ENCODE assay signal across 17 mouse cellular contexts in genomic region chr19:35949888-35950287, GRCm38 (mm10).
DNase-seq lines count a peak whose midpoint lies in the region; ATAC-seq and TF ChIP-seq lines count a peak whose summit lies in the region.
"Had no signal": no experiment of that assay in that cellular context is flagged by ENCODE, and none has a peak within 500 bp of the region (broad histone marks: within the 10 kb centered on the region; RNA-seq: fewer than 3 reads in every experiment).

No protein-coding gene starts in this region.

- no peak overlapping the region for H3K4me3 ChIP-seq in hindbrain, embryonic 14.5 days (replicated peaks; ENCODE audit: low read length)
- H3K4me3 ChIP-seq in hindbrain, embryonic 11.5 days (ENCODE audit: low read depth, low read length): no peak overlapping the region
- no peak overlapping the region for H3K4me3 ChIP-seq in lung, embryonic 14.5 days (ENCODE audit: low read depth, low read length)
- no peak overlapping the region for H3K4me3 ChIP-seq in forebrain, embryonic 15.5 days
- H3K4me3 ChIP-seq: embryonic facial prominence, embryonic 15.5 days; left cerebral cortex, adult 2 months; limb, embryonic 10.5 days had no signal

- H3K9me3 ChIP-seq in hindbrain, embryonic 14.5 days (ENCODE audit: control insufficient read depth, low read length): no peaks in the 10 kb centered on the region
- no peaks in the 10 kb centered on the region for H3K9me3 ChIP-seq in hindbrain, embryonic 11.5 days (ENCODE audit: control insufficient read depth, low read length)
- no peaks in the 10 kb centered on the region for H3K9me3 ChIP-seq in lung, embryonic 14.5 days (ENCODE audit: low read depth, low read length)
- no peaks in the 10 kb centered on the region for H3K9me3 ChIP-seq in forebrain, embryonic 15.5 days
- H3K9me3 ChIP-seq: embryonic facial prominence, embryonic 15.5 days; limb, embryonic 10.5 days had no signal

- H3K27ac ChIP-seq in hindbrain, embryonic 14.5 days: no peak overlapping the region
- H3K27ac ChIP-seq in hindbrain, embryonic 11.5 days (ENCODE audit: low read depth, low read length): no peak overlapping the region
- H3K27ac ChIP-seq in lung, embryonic 14.5 days (ENCODE audit: low read depth): no peak overlapping the region
- no peak overlapping the region for H3K27ac ChIP-seq in forebrain, embryonic 15.5 days (replicated peaks)
- H3K27ac ChIP-seq: embryonic facial prominence, embryonic 15.5 days; kidney, postnatal 0 days; left cerebral cortex, adult 2 months; limb, embryonic 10.5 days had no signal

- H3K36me3 ChIP-seq in hindbrain, embryonic 14.5 days (replicated peaks; ENCODE audit: control insufficient read depth, insufficient read depth): no peaks in the 10 kb centered on the region
- H3K36me3 ChIP-seq in hindbrain, embryonic 11.5 days (ENCODE audit: control insufficient read depth, insufficient read depth, low read length): no peaks in the 10 kb centered on the region
- H3K36me3 ChIP-seq in lung, embryonic 14.5 days (ENCODE audit: insufficient read depth): no peaks in the 10 kb centered on the region
- no peaks in the 10 kb centered on the region for H3K36me3 ChIP-seq in forebrain, embryonic 15.5 days
- H3K36me3 ChIP-seq: embryonic facial prominence, embryonic 15.5 days; limb, embryonic 10.5 days had no signal

- whole genome bisulfite sequencing in hindbrain, embryonic 14.5 days: 61% methylated on average over 1 of the region's 1 CpGs
- 77% methylated on average over 1 of the region's 1 CpGs for WGBS in hindbrain, embryonic 11.5 days
- 24% methylated on average over 1 of the region's 1 CpGs for WGBS in lung, embryonic 14.5 days
- 21% methylated on average over 1 of the region's 1 CpGs for WGBS in forebrain, embryonic 15.5 days

- H3K9ac ChIP-seq in hindbrain, embryonic 14.5 days: no peak overlapping the region
- H3K9ac ChIP-seq in hindbrain, embryonic 11.5 days (ENCODE audit: low read depth, low read length): no peak overlapping the region
- no peak overlapping the region for H3K9ac ChIP-seq in lung, embryonic 14.5 days
- no peak overlapping the region for H3K9ac ChIP-seq in forebrain, embryonic 15.5 days (replicated peaks)
- H3K9ac ChIP-seq: embryonic facial prominence, embryonic 15.5 days; liver, postnatal 0 days had no signal

- H3K4me2 ChIP-seq in hindbrain, embryonic 14.5 days (replicated peaks): no peak overlapping the region
- no peak overlapping the region for H3K4me2 ChIP-seq in hindbrain, embryonic 11.5 days (replicated peaks; ENCODE audit: low read depth, low read length)
- H3K4me2 ChIP-seq in lung, embryonic 14.5 days: no peak overlapping the region
- no peak overlapping the region for H3K4me2 ChIP-seq in forebrain, embryonic 15.5 days (replicated peaks)
- H3K4me2 ChIP-seq: embryonic facial prominence, embryonic 15.5 days had no signal

- peak; percentile 32 for DNase-seq in hindbrain, embryonic 14.5 days (ENCODE audit: low spot score)
- DNase-seq in hindbrain, embryonic 11.5 days (ENCODE audit: low spot score): no peak
- DNase-seq in lung, embryonic 14.5 days: peak; percentile 68
- no peak for DNase-seq in lung, postnatal 14 days
- peak; percentile 31 to 41 for DNase-seq in right cerebral cortex, postnatal 10 days (ENCODE audit: low spot score in 2 of 2)
- DNase-seq in right cerebral cortex, adult 18-20 months: no peak
- no peak for DNase-seq in adrenal gland, adult (ENCODE audit: inconsistent age in 2 of 2, low spot score in 1 of 2)
- DNase-seq: adrenal gland, adult 8-10 months; liver, postnatal 0 days; retina, postnatal 1 day; thymus, adult 2 months had no signal

- H3K27me3 ChIP-seq in hindbrain, embryonic 14.5 days (ENCODE audit: control insufficient read depth, insufficient read depth, low read length): no peaks in the 10 kb centered on the region
- H3K27me3 ChIP-seq in hindbrain, embryonic 11.5 days (ENCODE audit: control insufficient read depth, insufficient read depth, low read length): no peaks in the 10 kb centered on the region
- H3K27me3 ChIP-seq in lung, embryonic 14.5 days (ENCODE audit: insufficient read depth, low read length): no peaks in the 10 kb centered on the region
- no peaks in the 10 kb centered on the region for H3K27me3 ChIP-seq in forebrain, embryonic 15.5 days
- H3K27me3 ChIP-seq: embryonic facial prominence, embryonic 15.5 days had no signal

- no peaks in the 10 kb centered on the region for H3K4me1 ChIP-seq in hindbrain, embryonic 14.5 days (replicated peaks; ENCODE audit: control insufficient read depth, insufficient read depth, low read length)
- no peaks in the 10 kb centered on the region for H3K4me1 ChIP-seq in hindbrain, embryonic 11.5 days (replicated peaks; ENCODE audit: control insufficient read depth, insufficient read depth, low read length)
- no peaks in the 10 kb centered on the region for H3K4me1 ChIP-seq in lung, embryonic 14.5 days (ENCODE audit: insufficient read depth)
- H3K4me1 ChIP-seq in forebrain, embryonic 15.5 days: peaks cover 5% of the 10 kb centered on the region; the same call in 1 of the 2 replicates
- H3K4me1 ChIP-seq: embryonic facial prominence, embryonic 15.5 days; limb, embryonic 10.5 days had no signal

- ATAC-seq in hindbrain, embryonic 14.5 days (ENCODE audit: low FRiP score): no peak
- no peak for ATAC-seq in hindbrain, embryonic 11.5 days (ENCODE audit: low FRiP score)
- peak; percentile 38; the same call in 1 of the 2 replicates for ATAC-seq in lung, embryonic 14.5 days (ENCODE audit: insufficient read depth)
- ATAC-seq in forebrain, embryonic 15.5 days (replicated peaks): peak; percentile 72
- ATAC-seq: inflammation-experienced regulatory T-cells, adult 6 months; liver, postnatal 0 days had no signal

- no peak for TF ChIP-seq CTCF in lung, embryonic 14.5 days (IDR thresholded peaks at IDR 0.05; ENCODE audit: low read depth)

Comparison
In these comparisons a context has a peak if more than half of its experiments do, and no peak if none do; other contexts are left out.
1. DNase-seq: peak in hindbrain, embryonic 14.5 days (single experiment), lung, embryonic 14.5 days (single experiment) and right cerebral cortex, postnatal 10 days (2 of 2); none in hindbrain, embryonic 11.5 days (single experiment), lung, postnatal 14 days (single experiment), right cerebral cortex, adult 18-20 months (single experiment) and adrenal gland, adult (0 of 2).
2. ATAC-seq: peak in lung, embryonic 14.5 days (single experiment) and forebrain, embryonic 15.5 days (single experiment); none in hindbrain, embryonic 14.5 days (single experiment) and hindbrain, embryonic 11.5 days (single experiment).